Mouse (Mus musculus) heart, adult 2 months (tissue): Measurements from ENCODE around the gene Cdh6. TPM values are rescaled to one million over a fixed set of nuclear protein-coding genes. Genes with fewer than 3 reads are reported as not detected.

ENCODE experiments used
- DNase-seq, 2 experiments: peaks; one replicate each; pipeline ENCODE4 v3.0.0; 2021
- H3K27ac ChIP-seq: fragments of 200-600 bp; 2 replicates; pipeline ENCODE4 v1.8.1; 2022
- H3K27me3 ChIP-seq: fragments of 200-500 bp; 2 replicates; pipeline ENCODE4 v1.6.1; 2012; ENCODE audit warnings: mild to moderate bottlenecking, low read length, inconsistent platforms, mixed read lengths; ENCODE audit not compliant: control insufficient read depth, insufficient read depth
- H3K36me3 ChIP-seq: fragments of 200-500 bp; 2 replicates; pipeline ENCODE4 v1.6.1; 2012; ENCODE audit warnings: low read length, inconsistent platforms; ENCODE audit not compliant: control insufficient read depth, insufficient read depth
- H3K4me1 ChIP-seq: fragments of 200-500 bp; 2 replicates; pipeline ENCODE4 v1.6.1; 2011; ENCODE audit warnings: low read length; ENCODE audit not compliant: control insufficient read depth, insufficient read depth
- H3K4me3 ChIP-seq: fragments of 200-600 bp; 2 replicates; pipeline ENCODE4 v1.8.1; 2022
- H3K79me2 ChIP-seq: fragments of 200-500 bp; replicated peaks from 2 replicates; pipeline ENCODE4 v1.6.1; 2012; ENCODE audit warnings: mild to moderate bottlenecking, inconsistent platforms, low read length, moderate library complexity, mixed read lengths; ENCODE audit not compliant: control insufficient read depth, insufficient read depth
- H3K9ac ChIP-seq: fragments of 200-500 bp; 2 replicates; pipeline ENCODE4 v1.6.1; 2012; ENCODE audit warnings: low read depth, mild to moderate bottlenecking, control low read depth, inconsistent platforms, low read length, mixed read lengths
- CTCF ChIP-seq: fragments of 200-600 bp; IDR thresholded peaks from 2 replicates; pipeline ENCODE4 v1.8.1; 2022; ENCODE audit warnings: antibody characterized with exemption, mild to moderate bottlenecking, moderate library complexity
- EP300 ChIP-seq: fragments of 200-500 bp; IDR thresholded peaks from 2 replicates; pipeline ENCODE4 v1.6.1; 2011; ENCODE audit warnings: low read depth, low read length, control low read depth; ENCODE audit not compliant: insufficient read depth
- POLR2A ChIP-seq: fragments of 200-500 bp; IDR thresholded peaks from 2 replicates; pipeline ENCODE4 v1.6.1; 2011; ENCODE audit warnings: mild to moderate bottlenecking, low read depth, low read length, control low read depth; ENCODE audit not compliant: insufficient read depth
- WGBS: fragments of 180-500 bp; shearing (Covaris S2); methylation state at CpG from one replicate; pipeline ENCODE4 v1.1.7; 2018; 5-methylcytosine and 5-hydroxymethylcytosine counted together
- intact Hi-C: fragments of 180-260 bp; cut with DNase I; formaldehyde crosslinking; loops from one replicate; pipeline ENCODE4 v1.15.1; 2025
- polyA plus RNA-seq: library from polyadenylated mRNA; depleted of rRNA; stranded (reverse); fragments of >200 nt; gene quantifications from 2 replicates; pipeline ENCODE4 v1.2.3, GENCODE M21; 2012
- total RNA-seq, 2 experiments: library from RNA; stranded (reverse); gene quantifications; 2 replicates each; pipeline ENCODE4 v1.2.3; 2021

Cdh6 gene
- total and polyA plus RNA-seq, 3 experiments: 0.16 to 0.78 (median 0.70) TPM

GRCm38 (mm10) chr15:13027513-13027912 lies 146.0 kb downstream of the Cdh6 start:
- Histone ChIP-seq H3K36me3 (no peaks in the 10 kb centered on the region), H3K4me1 (no peaks in the 10 kb centered on the region), H3K4me3 (no peak overlapping the region), H3K79me2 (no peaks in the 10 kb centered on the region), H3K27ac (no peak overlapping the region), H3K27me3 (no peaks in the 10 kb centered on the region), H3K9ac (no peak overlapping the region)
- no peak for DNase-seq
- intact Hi-C loops: no loop called here
- WGBS: 46% methylated on average over 5 of the region's 5 CpGs
- TF ChIP-seq CTCF (no peak), EP300 (no peak), POLR2A (no peak)

GRCm38 (mm10) chr15:13016756-13017357 lies 156.6 kb downstream of the Cdh6 start:
- intact Hi-C loops: no loop called here
- WGBS: 70% methylated on average over 2 of the region's 2 CpGs

GRCm38 (mm10) chr15:13008803-13009202 lies 164.7 kb downstream of the Cdh6 start:
- Histone ChIP-seq H3K27ac (no peak overlapping the region), H3K79me2 (no peaks in the 10 kb centered on the region), H3K36me3 (no peaks in the 10 kb centered on the region), H3K4me1 (no peaks in the 10 kb centered on the region), H3K27me3 (no peaks in the 10 kb centered on the region), H3K9ac (no peak overlapping the region), H3K4me3 (no peak overlapping the region)
- no peak for DNase-seq
- TF ChIP-seq EP300 (no peak), CTCF (no peak)
- 58% methylated on average over 4 of the region's 4 CpGs for WGBS
- intact Hi-C loops: no loop called here

More at GRCm38 (mm10) chr15:13016756-13017357, 156.6 kb downstream of the Cdh6 start:
- no peaks in the 10 kb centered on the region for H3K36me3 ChIP-seq
- no peak overlapping the region for H3K27ac ChIP-seq
- H3K27me3 ChIP-seq: no peaks in the 10 kb centered on the region
- H3K79me2 ChIP-seq: no peaks in the 10 kb centered on the region
- TF ChIP-seq EP300: no peak
- no peak for TF ChIP-seq CTCF
- H3K4me1 ChIP-seq: no peaks in the 10 kb centered on the region
- DNase-seq: no peak
- H3K4me3 ChIP-seq: no peak overlapping the region
- no peak overlapping the region for H3K9ac ChIP-seq

- 76% methylated on average over 13 of the region's 13 CpGs for WGBS
- H3K4me1 ChIP-seq: no peaks in the 10 kb centered on the region
- no peak for DNase-seq
- no peak overlapping the region for H3K4me3 ChIP-seq
- H3K36me3 ChIP-seq: no peaks in the 10 kb centered on the region
- no peak for TF ChIP-seq EP300
- no peak for TF ChIP-seq CTCF
- TF ChIP-seq POLR2A: no peak
- H3K79me2 ChIP-seq: no peaks in the 10 kb centered on the region
- no peak overlapping the region for H3K9ac ChIP-seq
- intact Hi-C loops: no loop called here
- no peaks in the 10 kb centered on the region for H3K27me3 ChIP-seq
- no peak overlapping the region for H3K27ac ChIP-seq
These were observed 167.5 kb downstream of the Cdh6 start for GRCm38 (mm10) chr15:13005934-13006333.

- no peaks in the 10 kb centered on the region for H3K4me1 ChIP-seq
- H3K36me3 ChIP-seq: no peaks in the 10 kb centered on the region
- no peaks in the 10 kb centered on the region for H3K27me3 ChIP-seq
- H3K9ac ChIP-seq: no peak overlapping the region
- no peak overlapping the region for H3K4me3 ChIP-seq
- intact Hi-C loops: no loop called here
- no peaks in the 10 kb centered on the region for H3K79me2 ChIP-seq
- no peak for TF ChIP-seq POLR2A
- peak; percentile 23; the same call in 1 of the 2 replicates for TF ChIP-seq CTCF
- no peak for TF ChIP-seq EP300
- no peak for DNase-seq
- no peak overlapping the region for H3K27ac ChIP-seq
- WGBS: 45% methylated on average over 7 of the region's 7 CpGs
These were observed 171.9 kb downstream of the Cdh6 start for GRCm38 (mm10) chr15:13001549-13001948.

- intact Hi-C loops: no loop called here
- WGBS: 80% methylated on average over 9 of the region's 9 CpGs
- no peak for DNase-seq
- no peaks in the 10 kb centered on the region for H3K79me2 ChIP-seq
- TF ChIP-seq POLR2A: no peak
- no peak overlapping the region for H3K27ac ChIP-seq
- no peak overlapping the region for H3K9ac ChIP-seq
- H3K36me3 ChIP-seq: no peaks in the 10 kb centered on the region
- H3K4me1 ChIP-seq: no peaks in the 10 kb centered on the region
- no peak overlapping the region for H3K4me3 ChIP-seq
- H3K27me3 ChIP-seq: no peaks in the 10 kb centered on the region
These were observed 178.7 kb downstream of the Cdh6 start for GRCm38 (mm10) chr15:12994563-12995359.
